Mouse (Mus musculus) liver, adult 2 months (tissue): Measurements from ENCODE around the gene Txn1. TPM values are rescaled to one million over a fixed set of nuclear protein-coding genes. Genes with fewer than 3 reads are reported as not detected.
A peak's percentile ranks its signal among the peaks of the same experiment; 100 is the strongest.

ENCODE experiments used
- DNase-seq: peaks from one replicate; pipeline ENCODE4 v3.0.0-alpha.2; 2011; ENCODE audit warnings: low read depth, low spot score; ENCODE audit errors: extremely low read depth
- H3K27ac ChIP-seq: fragments of 200-500 bp; replicated peaks from 2 replicates; pipeline ENCODE4 v1.5.1; 2012; ENCODE audit warnings: low read depth, mild to moderate bottlenecking, control low read depth, inconsistent platforms, low read length; ENCODE audit not compliant: insufficient read depth
- H3K27me3 ChIP-seq: fragments of 200-500 bp; 2 replicates; pipeline ENCODE4 v1.6.1; 2012; ENCODE audit warnings: mild to moderate bottlenecking, moderate library complexity, low read length, inconsistent platforms; ENCODE audit not compliant: control insufficient read depth, insufficient read depth
- H3K36me3 ChIP-seq: fragments of 200-500 bp; 2 replicates; pipeline ENCODE4 v1.6.1; 2012; ENCODE audit warnings: low read length, inconsistent platforms; ENCODE audit not compliant: control insufficient read depth, insufficient read depth
- H3K4me1 ChIP-seq: fragments of 200-500 bp; 2 replicates; pipeline ENCODE4 v1.6.1; 2011; ENCODE audit warnings: low read length; ENCODE audit not compliant: control insufficient read depth, insufficient read depth
- H3K4me3 ChIP-seq: fragments of 200-500 bp; 2 replicates; pipeline ENCODE4 v1.5.1; 2011; ENCODE audit warnings: low read depth, mild to moderate bottlenecking, control low read depth, low read length, moderate library complexity; ENCODE audit not compliant: insufficient read depth
- H3K79me2 ChIP-seq: fragments of 200-500 bp; 2 replicates; pipeline ENCODE4 v1.6.1; 2012; ENCODE audit warnings: inconsistent platforms, mild to moderate bottlenecking, low read length, moderate library complexity; ENCODE audit not compliant: control insufficient read depth, insufficient read depth
- H3K9ac ChIP-seq: fragments of 200-500 bp; 2 replicates; pipeline ENCODE4 v1.6.1; 2012; ENCODE audit warnings: low read depth, mild to moderate bottlenecking, control low read depth, inconsistent platforms, low read length
- CTCF ChIP-seq: fragments of 200-500 bp; IDR thresholded peaks from 2 replicates; pipeline ENCODE4 v1.5.1; 2011; ENCODE audit warnings: low read depth, low read length, control low read depth
- POLR2A ChIP-seq: fragments of 200-500 bp; IDR thresholded peaks from 2 replicates; pipeline ENCODE4 v1.6.1; 2011; ENCODE audit warnings: low read length, control low read depth; ENCODE audit not compliant: insufficient read depth; ENCODE audit errors: extremely low read depth
- WGBS: fragments of 180-500 bp; shearing (Covaris S2); methylation state at CpG from one replicate; pipeline ENCODE4 v1.1.7; 2018; 5-methylcytosine and 5-hydroxymethylcytosine counted together
- polyA plus RNA-seq: library from polyadenylated mRNA; depleted of rRNA; stranded (reverse); fragments of >200 nt; gene quantifications from 2 replicates; pipeline ENCODE4 v1.2.3, GENCODE M21; 2012
- total RNA-seq: library from RNA; depleted of rRNA; stranded (reverse); fragments of >200 nt; gene quantifications from 2 replicates; pipeline ENCODE4 v1.2.3, GENCODE M21; 2014

The Txn1 gene
- total and polyA plus RNA-seq, 2 experiments, result 151 to 246 TPM

DNA sequence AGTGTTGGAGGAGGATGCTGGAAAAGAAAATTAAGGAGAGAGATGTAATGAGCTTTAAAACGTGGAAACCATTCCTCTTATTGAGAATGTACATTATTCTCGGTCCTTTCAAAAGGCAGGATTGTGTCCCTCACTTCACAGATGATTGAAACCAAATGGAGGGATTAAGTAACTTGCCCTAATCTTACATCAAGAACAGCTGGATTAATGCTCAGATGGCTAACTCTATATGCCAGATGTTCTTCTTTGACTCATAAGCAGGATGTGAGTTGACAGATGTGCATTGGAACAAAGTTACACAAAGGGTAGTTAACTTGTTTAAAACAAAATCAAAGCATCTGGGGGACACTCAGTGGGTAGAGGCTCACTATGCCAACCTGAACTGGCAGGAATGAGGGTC lies 49.5 kb downstream of the Txn1 start:
- TF ChIP-seq CTCF (no peak), POLR2A (no peak)
- Histone ChIP-seq H3K79me2 (no peaks in the 10 kb centered on the region), H3K36me3 (peaks cover 9% of the 10 kb centered on the region; the same call in 1 of the 2 replicates), H3K4me3 (no peak overlapping the region), H3K4me1 (no peaks in the 10 kb centered on the region; the same call in 1 of the 2 replicates), H3K27ac (no peak overlapping the region), H3K9ac (no peak overlapping the region), H3K27me3 (no peaks in the 10 kb centered on the region)
- 50% methylated on average over 2 of the region's 2 CpGs for WGBS
- no peak for DNase-seq

DNA sequence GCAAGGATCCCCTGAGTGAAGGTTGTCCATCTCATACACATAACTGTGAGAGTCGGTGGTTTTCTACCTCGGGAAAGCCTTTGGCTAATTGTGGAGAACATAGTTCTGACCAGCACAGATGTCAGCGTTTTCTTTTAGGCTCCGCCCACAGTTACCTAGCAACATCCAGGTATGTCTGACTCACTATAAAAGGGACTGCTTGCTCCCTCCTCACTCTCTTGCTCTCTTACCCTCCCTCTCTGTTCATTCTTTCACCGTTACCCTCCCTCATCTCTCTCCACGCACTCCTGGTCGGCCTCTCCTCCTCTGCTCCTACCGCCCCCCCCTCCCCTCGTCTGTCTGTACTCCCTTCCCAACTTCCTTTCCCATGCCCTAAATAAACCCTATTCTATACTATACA lies 51.6 kb downstream of the Txn1 start:
- WGBS, result 35% methylated on average over 9 of the region's 9 CpGs
- Histone ChIP-seq H3K27ac (no peak overlapping the region), H3K36me3 (peaks cover 3% of the 10 kb centered on the region; the same call in 1 of the 2 replicates), H3K4me3 (no peak overlapping the region), H3K9ac (no peak overlapping the region), H3K79me2 (no peaks in the 10 kb centered on the region), H3K27me3 (no peaks in the 10 kb centered on the region), H3K4me1 (no peaks in the 10 kb centered on the region; the same call in 1 of the 2 replicates)
- TF ChIP-seq CTCF (no peak), POLR2A (no peak)
- DNase-seq, result no peak

DNA sequence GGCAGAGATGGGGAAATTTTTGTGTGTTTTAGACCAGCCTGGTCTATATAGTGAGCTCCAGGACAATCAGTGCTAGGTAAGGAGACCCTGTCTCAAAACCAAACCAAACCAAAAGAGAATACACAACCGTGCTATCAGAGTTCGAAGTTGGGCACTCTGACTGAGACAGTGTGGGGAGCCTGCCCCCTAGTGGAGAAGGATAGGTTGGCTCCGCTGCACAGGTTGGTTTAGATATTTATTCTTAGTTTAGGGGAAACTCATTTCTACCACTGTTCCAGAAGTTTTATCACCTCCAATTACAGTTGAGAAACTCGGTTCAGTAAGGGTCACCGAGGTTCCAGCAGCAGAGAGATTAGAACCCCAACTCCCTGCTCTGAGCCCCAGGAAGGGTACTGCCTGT lies 52.0 kb downstream of the Txn1 start:
- Histone ChIP-seq H3K79me2 (no peaks in the 10 kb centered on the region), H3K27me3 (no peaks in the 10 kb centered on the region), H3K4me1 (no peaks in the 10 kb centered on the region; the same call in 1 of the 2 replicates), H3K9ac (no peak overlapping the region), H3K36me3 (no peaks in the 10 kb centered on the region), H3K4me3 (no peak overlapping the region), H3K27ac (no peak overlapping the region)
- 4% methylated on average over 5 of the region's 5 CpGs for WGBS
- no peak for DNase-seq
- TF ChIP-seq POLR2A, result no peak
- peak; percentile 89 for TF ChIP-seq CTCF

- no peaks in the 10 kb centered on the region; the same call in 1 of the 2 replicates for H3K4me1 ChIP-seq
- no peaks in the 10 kb centered on the region for H3K36me3 ChIP-seq
- H3K27ac ChIP-seq, result no peak overlapping the region
- H3K4me3 ChIP-seq, result no peak overlapping the region
- TF ChIP-seq CTCF, result no peak
- no peak for TF ChIP-seq POLR2A
- no peak overlapping the region for H3K9ac ChIP-seq
- H3K79me2 ChIP-seq, result no peaks in the 10 kb centered on the region
- no peaks in the 10 kb centered on the region for H3K27me3 ChIP-seq
- DNase-seq, result no peak
- WGBS, result 75% methylated on average over 5 of the region's 5 CpGs
These were observed 53.6 kb downstream of the Txn1 start for GRCm38 (mm10) chr4:57902619-57903018.

GRCm38 (mm10) chr4:57901210-57901609 lies 55.0 kb downstream of the Txn1 start:
- TF ChIP-seq POLR2A, result no peak
- peak; percentile 93 for TF ChIP-seq CTCF
- WGBS, result 5% methylated on average over 4 of the region's 4 CpGs
- H3K4me3 ChIP-seq, result no peak overlapping the region
- H3K27me3 ChIP-seq, result no peaks in the 10 kb centered on the region
- no peak overlapping the region for H3K9ac ChIP-seq
- no peaks in the 10 kb centered on the region; the same call in 1 of the 2 replicates for H3K4me1 ChIP-seq
- DNase-seq, result no peak
- H3K36me3 ChIP-seq, result no peaks in the 10 kb centered on the region
- no peaks in the 10 kb centered on the region for H3K79me2 ChIP-seq
- H3K27ac ChIP-seq, result no peak overlapping the region

GRCm38 (mm10) chr4:57896631-57897030 lies 59.6 kb downstream of the Txn1 start:
- H3K4me3 ChIP-seq, result no peak overlapping the region
- H3K79me2 ChIP-seq, result no peaks in the 10 kb centered on the region
- WGBS, result 83% methylated on average over 3 of the region's 3 CpGs
- TF ChIP-seq CTCF (no peak), POLR2A (no peak)
- H3K9ac ChIP-seq, result no peak overlapping the region
- DNase-seq, result no peak
- no peaks in the 10 kb centered on the region for H3K27me3 ChIP-seq
- H3K27ac ChIP-seq, result no peak overlapping the region
- no peaks in the 10 kb centered on the region for H3K4me1 ChIP-seq
- H3K36me3 ChIP-seq, result no peaks in the 10 kb centered on the region
